Mouse (Mus musculus) lung, adult 2 months (tissue): ENCODE measurements around the gene Hcls1.

Experiments used
- CTCF ChIP-seq: fragments of 200-500 bp; IDR thresholded peaks from 2 replicates; pipeline ENCODE4 v1.5.1; 2011; ENCODE audit warnings: mild to moderate bottlenecking, low read length, control low read depth; ENCODE audit not compliant: insufficient read depth
- POLR2A ChIP-seq: fragments of 200-500 bp; IDR thresholded peaks from 2 replicates; pipeline ENCODE4 v1.6.1; 2011; ENCODE audit warnings: low read depth, mild to moderate bottlenecking, control low read depth, low read length, borderline replicate concordance; ENCODE audit errors: extremely low read depth

DNA sequence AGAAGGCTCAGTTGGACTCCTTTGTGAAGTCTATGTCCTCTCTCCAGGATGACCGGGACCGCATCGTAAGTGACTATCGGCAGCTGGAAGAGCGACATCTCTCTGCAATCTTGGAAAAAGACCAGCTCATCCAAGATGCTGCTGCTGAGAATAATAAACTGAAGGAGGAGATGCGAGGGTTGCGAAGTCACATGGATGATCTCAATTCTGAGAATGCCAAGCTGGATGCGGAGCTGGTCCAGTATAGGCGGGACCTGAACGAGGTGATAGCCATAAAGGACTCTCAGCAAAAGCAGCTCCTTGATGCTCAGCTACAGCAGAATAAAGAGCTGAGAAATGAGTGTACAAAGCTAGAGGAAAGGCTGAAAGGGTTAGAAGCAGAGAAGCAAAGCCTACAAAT is 16.3 kb upstream of the Hcls1 start:
- TF ChIP-seq CTCF: no peak
- TF ChIP-seq POLR2A: no peak
